Mouse (Mus musculus) frontal cortex, adult 2 months (tissue): ENCODE data around the gene Gm379. TPM values are rescaled to one million over a fixed set of nuclear protein-coding genes. Genes with fewer than 3 reads are reported as not detected.

ENCODE experiments used
- DNase-seq, 2 experiments: peaks; one replicate each; pipeline ENCODE4 v3.0.0; 2022; ENCODE audit warnings: low spot score in 1 of 2; ENCODE audit errors: extremely low spot score in 1 of 2
- polyA plus RNA-seq: library from polyadenylated mRNA; depleted of rRNA; stranded (reverse); fragments of >200 nt; gene quantifications from 2 replicates; pipeline ENCODE4 v1.2.3, GENCODE M21; 2012; rRNA removed

Gene Gm379
- polyA plus RNA-seq = not detected in 2 replicates

DNA sequence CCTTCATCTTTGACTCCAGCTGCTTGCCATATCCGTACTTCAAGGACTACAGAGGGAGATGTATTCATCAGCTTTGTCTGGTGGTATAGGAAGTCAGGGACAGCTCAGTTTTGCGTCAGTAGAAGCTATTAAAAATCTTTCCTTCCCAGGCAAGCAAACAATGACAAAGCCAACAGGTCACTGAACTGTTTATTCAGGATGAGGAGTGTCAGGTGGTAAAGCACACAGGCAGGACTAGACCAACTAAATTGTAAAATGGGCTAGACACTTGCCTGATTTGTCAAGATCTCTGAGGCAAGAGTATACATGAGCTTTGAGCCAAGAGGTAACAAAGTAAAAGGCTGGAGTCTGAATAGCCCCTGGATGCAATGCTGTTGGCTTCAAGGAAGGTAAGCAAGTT, at the start of gene Gm379:
Gene Gm379 (minus strand): TSS at position 7 of the 400 bp plus-strand sequence.
- no peak for DNase-seq

DNA sequence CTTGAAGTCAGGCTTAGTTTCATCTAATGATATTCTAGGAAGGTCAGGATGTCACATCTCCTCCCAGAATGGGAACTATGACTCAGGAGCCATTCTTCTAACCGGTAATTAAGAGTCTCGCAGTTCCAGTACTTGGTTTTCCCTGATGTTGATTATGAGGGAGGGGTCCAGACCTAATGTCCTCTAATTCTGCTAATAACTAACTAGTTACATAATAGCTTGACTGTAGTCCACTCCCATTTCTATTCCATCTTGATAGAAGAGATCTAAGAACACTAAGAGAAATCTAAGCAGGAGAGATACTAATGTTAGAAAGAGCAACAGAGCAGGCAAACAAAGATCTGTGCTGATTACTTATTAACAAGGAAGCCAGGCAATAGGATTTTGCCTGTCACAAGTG, 39.6 kb upstream of the Gm379 start:
- DNase-seq = no peak

DNA sequence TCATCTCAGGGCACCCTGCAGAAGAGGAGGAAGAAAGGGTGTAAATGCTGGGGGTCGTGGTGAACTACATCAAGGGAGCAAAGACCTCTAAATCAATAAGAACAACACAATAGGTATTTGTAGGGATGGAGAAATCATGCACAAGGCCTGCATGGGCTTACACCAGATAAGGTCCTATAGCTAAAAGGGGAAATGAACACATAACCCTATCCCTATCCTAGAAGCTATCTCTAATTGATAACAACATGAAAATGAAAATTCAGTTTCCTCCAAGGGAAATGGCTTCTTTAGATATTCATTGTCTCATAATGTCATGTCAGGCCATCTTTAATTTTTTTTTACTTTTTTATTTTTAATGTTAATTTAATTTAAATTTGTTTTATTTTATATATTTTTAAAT, 4.2 kb upstream of the Gm379 start:
- no peak for DNase-seq

DNA sequence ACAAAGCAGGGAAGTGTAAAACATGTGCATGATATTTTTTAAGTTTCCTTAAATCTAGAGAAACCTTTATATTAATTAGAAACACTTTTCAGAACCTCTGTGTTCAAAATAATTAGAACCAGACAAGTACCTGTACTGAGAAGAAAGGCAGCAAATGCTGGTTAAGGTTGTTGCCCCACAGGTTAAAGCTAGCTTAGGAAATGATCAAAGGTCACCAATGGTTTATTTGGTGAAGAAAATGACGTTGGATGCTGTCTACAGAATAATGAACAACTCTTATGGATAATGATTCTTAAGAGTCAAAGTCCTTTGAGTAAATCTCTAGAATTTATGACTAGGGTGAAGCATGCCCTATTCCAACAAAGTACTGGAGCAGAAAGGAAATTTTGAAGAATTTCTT, 42.7 kb downstream of the Gm379 start:
- no peak for DNase-seq

DNA sequence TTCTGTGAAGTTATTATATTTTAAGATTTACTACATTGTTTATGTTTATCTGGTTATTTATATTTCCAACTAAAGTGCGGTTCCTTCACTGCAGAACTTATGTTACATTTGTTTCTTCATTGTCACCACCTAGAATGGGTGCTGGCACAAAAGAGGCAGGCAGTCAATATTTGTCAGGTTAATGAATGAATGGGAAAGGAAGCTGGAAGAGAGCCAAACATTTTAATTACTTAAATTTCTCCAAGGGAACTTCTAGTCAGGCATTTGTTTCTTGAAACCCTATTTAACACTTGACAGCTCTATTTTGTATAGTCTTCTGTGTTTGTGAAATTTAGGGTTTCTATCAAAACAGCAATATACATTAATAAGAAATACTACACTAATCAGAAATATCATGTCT, 43.8 kb downstream of the Gm379 start:
- no peak for DNase-seq

Other genes starting within 250 kb of the Gm379 start
- gene Brwd3, start 169.5 kb upstream of the Gm379 start, polyA plus RNA-seq = 3.4 and 3.5 TPM in 2 replicates